Mouse (Mus musculus) myocyte (in vitro differentiated cells): ENCODE measurements around the gene Tbx5. TPM values are rescaled to one million over a fixed set of nuclear protein-coding genes. Genes with fewer than 3 reads are reported as not detected.

Experiments used
- H3K27me3 ChIP-seq: one replicate; pipeline ENCODE4 v1.6.1; 2011; ENCODE audit not compliant: control insufficient read depth, insufficient read depth, insufficient read length
- H3K36me3 ChIP-seq: one replicate; pipeline ENCODE4 v1.6.1; 2011; ENCODE audit not compliant: control insufficient read depth, insufficient read depth
- H3K4me2 ChIP-seq: one replicate; pipeline ENCODE4 v1.6.1; 2011; ENCODE audit warnings: low read depth, control low read depth
- H3K4me3 ChIP-seq: one replicate; pipeline ENCODE4 v1.5.1; 2011; ENCODE audit warnings: mild to moderate bottlenecking, control low read depth, moderate library complexity
- H3K79me2 ChIP-seq: one replicate; pipeline ENCODE4 v1.6.1; 2011; ENCODE audit not compliant: control insufficient read depth, insufficient read depth
- H3ac ChIP-seq: one replicate; pipeline ENCODE4 v1.6.1; 2011; ENCODE audit not compliant: control insufficient read depth, insufficient read length
- CEBPB ChIP-seq: IDR thresholded peaks from 2 replicates; pipeline ENCODE4 v1.6.1; 2011; ENCODE audit warnings: mild to moderate bottlenecking, moderate library complexity; ENCODE audit not compliant: poor library complexity, insufficient read depth, severe bottlenecking
- E2F4 ChIP-seq: IDR thresholded peaks from one replicate; pipeline ENCODE4 v1.6.1; 2011; ENCODE audit warnings: mild to moderate bottlenecking, control low read depth, moderate library complexity; ENCODE audit not compliant: insufficient read depth
- MAX ChIP-seq: IDR thresholded peaks from one replicate; pipeline ENCODE4 v1.6.1; 2011; ENCODE audit warnings: low read depth, mild to moderate bottlenecking, control low read depth
- MYOD1 ChIP-seq, 3 experiments: IDR thresholded peaks; one replicate each; pipeline ENCODE4 v1.6.1; 2011; ENCODE audit warnings: control low read depth in 2 of 3, low read depth in 2 of 3, mild to moderate bottlenecking in 2 of 3, moderate library complexity in 1 of 3; ENCODE audit not compliant: insufficient read length in 2 of 3, control insufficient read depth in 1 of 3
- MYOG ChIP-seq, 3 experiments: IDR thresholded peaks; one replicate each; pipeline ENCODE4 v1.6.1; 2011; ENCODE audit warnings: control low read depth in 2 of 3, low read depth in 2 of 3, mild to moderate bottlenecking in 2 of 3; ENCODE audit not compliant: insufficient read length in 2 of 3, control insufficient read depth in 1 of 3, insufficient read depth in 1 of 3
- POLR2A ChIP-seq: IDR thresholded peaks from one replicate; pipeline ENCODE4 v1.6.1; 2011; ENCODE audit warnings: low read depth, mild to moderate bottlenecking, control low read depth, moderate library complexity; ENCODE audit not compliant: insufficient read length
- POLR2AphosphoS2 ChIP-seq: IDR thresholded peaks from one replicate; pipeline ENCODE4 v1.6.1; 2011; ENCODE audit warnings: low read depth, control low read depth; ENCODE audit not compliant: insufficient read length
- REST ChIP-seq: IDR thresholded peaks from one replicate; pipeline ENCODE4 v1.6.1; 2011; ENCODE audit warnings: mild to moderate bottlenecking, control low read depth, moderate library complexity; ENCODE audit not compliant: insufficient read depth, insufficient read length
- SRF ChIP-seq: IDR thresholded peaks from one replicate; pipeline ENCODE4 v1.6.1; 2011; ENCODE audit warnings: low read depth; ENCODE audit not compliant: control insufficient read depth, insufficient read length
- TCF12 ChIP-seq: IDR thresholded peaks from one replicate; pipeline ENCODE4 v1.6.1; 2011; ENCODE audit warnings: mild to moderate bottlenecking, control low read depth; ENCODE audit not compliant: poor library complexity, insufficient read depth, severe bottlenecking
- TCF3 ChIP-seq: IDR thresholded peaks from one replicate; pipeline ENCODE4 v1.6.1; 2011; ENCODE audit warnings: low read depth, control low read depth; ENCODE audit not compliant: insufficient read length
- USF1 ChIP-seq: IDR thresholded peaks from one replicate; pipeline ENCODE4 v1.6.1; 2011; ENCODE audit warnings: low read depth, mild to moderate bottlenecking, control low read depth, moderate library complexity
- polyA plus RNA-seq: library from polyadenylated mRNA; unstranded; fragments of >200 nt; fragmentation: generic; extraction: Trizol; gene quantifications from one replicate; pipeline ENCODE4 v1.2.1, GENCODE M21; 2012; ENCODE audit warnings: missing spikeins

Tbx5 gene
- polyA plus RNA-seq, 1 experiment, result not detected

DNA sequence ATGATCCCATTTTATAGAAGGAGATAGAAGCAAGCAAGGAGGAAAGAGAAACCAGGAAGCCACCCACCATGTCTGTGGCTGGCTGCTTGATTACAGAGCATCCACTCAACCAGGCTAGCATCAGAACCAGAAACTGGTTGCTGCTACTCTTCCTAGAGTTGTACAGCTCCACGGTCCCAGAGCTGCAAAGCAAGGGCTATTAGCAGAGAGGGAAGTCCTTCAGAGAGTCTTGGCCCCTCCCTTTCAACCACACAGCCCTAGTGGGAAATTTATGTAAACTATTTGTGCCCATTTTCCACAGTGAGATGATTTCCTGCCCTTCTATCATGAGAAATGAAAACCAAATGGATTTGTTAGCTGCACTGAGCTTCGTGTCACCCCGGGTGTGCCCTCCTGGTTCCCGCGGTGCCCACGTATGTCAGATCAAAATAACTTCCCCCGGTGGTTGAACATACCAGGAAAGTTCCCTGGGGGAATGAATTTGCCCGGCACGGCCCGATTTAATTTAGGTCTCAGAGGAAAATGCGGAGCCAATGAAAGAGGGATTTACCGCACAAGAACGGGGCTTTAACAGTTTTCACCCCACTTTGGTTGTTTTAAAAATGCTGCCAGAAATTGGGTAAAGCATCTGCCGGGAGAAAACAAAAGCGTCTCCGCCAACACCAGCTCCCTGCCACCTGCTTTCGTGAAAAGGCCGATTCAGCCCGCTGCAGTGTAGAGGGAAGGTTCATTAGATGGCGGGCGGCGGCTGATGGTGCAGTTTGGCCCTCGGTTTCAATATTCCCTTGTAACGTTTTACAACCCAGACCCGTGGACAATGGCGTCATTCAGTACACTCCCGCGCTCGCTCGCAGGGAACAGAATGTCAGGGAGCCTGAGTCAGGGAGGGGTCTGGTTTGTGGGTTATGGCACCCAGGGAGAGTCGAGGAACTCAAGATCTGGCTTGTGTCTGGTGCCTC is 34.1 kb downstream of the Tbx5 start:
- H3K36me3 ChIP-seq, result no peaks in the 10 kb centered on the region
- TF ChIP-seq POLR2AphosphoS2 (no peak), USF1 (no peak), TCF12 (no peak), MYOG (IDR thresholded peaks at IDR 0.05; ENCODE audit: control insufficient read depth in 1 of 3, insufficient read depth in 1 of 3, insufficient read length in 2 of 3, low read depth in 2 of 3) (no peak), REST (no peak), MAX (no peak), MYOD1 (IDR thresholded peaks at IDR 0.05; ENCODE audit: control insufficient read depth in 1 of 3, insufficient read length in 2 of 3, low read depth in 2 of 3) (no peak), SRF (no peak), CEBPB (no peak), POLR2A (no peak)
- H3K4me2 ChIP-seq, result no peak overlapping the region
- H3ac ChIP-seq, result no peak overlapping the region
- no peaks in the 10 kb centered on the region for H3K27me3 ChIP-seq
- H3K79me2 ChIP-seq, result no peaks in the 10 kb centered on the region
- no peak overlapping the region for H3K4me3 ChIP-seq

DNA sequence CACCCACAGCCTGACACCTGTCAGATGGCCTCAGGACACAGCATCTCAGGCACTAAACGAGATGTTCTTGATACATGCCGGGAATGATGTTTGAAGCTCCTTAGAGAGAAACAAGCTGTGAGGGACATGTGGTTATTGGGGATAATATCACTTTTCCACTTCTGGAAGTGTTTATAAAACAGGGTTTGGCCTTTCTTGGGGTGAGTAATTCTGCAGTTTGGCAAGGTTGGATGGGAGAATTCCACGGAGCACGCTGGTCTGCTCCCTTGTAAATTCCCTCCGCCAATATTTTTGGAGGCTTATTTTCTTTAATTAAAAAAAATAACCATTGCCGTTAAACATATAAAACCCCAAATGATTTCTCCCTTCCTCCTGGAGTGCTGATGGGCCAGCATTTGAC is 35.5 kb downstream of the Tbx5 start:
- Histone ChIP-seq H3K79me2 (no peaks in the 10 kb centered on the region), H3ac (no peak overlapping the region), H3K27me3 (no peaks in the 10 kb centered on the region), H3K4me2 (no peak overlapping the region), H3K4me3 (no peak overlapping the region), H3K36me3 (no peaks in the 10 kb centered on the region)
- no peak for TF ChIP-seq MYOG (IDR thresholded peaks at IDR 0.05; ENCODE audit: control insufficient read depth in 1 of 3, insufficient read depth in 1 of 3, insufficient read length in 2 of 3, low read depth in 2 of 3)
- TF ChIP-seq USF1, result no peak
- no peak for TF ChIP-seq CEBPB
- TF ChIP-seq REST, result no peak
- TF ChIP-seq MAX, result no peak
- no peak for TF ChIP-seq TCF12
- no peak for TF ChIP-seq E2F4
- no peak for TF ChIP-seq POLR2AphosphoS2
- TF ChIP-seq TCF3, result no peak
- no peak for TF ChIP-seq MYOD1 (IDR thresholded peaks at IDR 0.05; ENCODE audit: control insufficient read depth in 1 of 3, insufficient read length in 2 of 3, low read depth in 2 of 3)
- no peak for TF ChIP-seq POLR2A
- TF ChIP-seq SRF, result no peak

DNA sequence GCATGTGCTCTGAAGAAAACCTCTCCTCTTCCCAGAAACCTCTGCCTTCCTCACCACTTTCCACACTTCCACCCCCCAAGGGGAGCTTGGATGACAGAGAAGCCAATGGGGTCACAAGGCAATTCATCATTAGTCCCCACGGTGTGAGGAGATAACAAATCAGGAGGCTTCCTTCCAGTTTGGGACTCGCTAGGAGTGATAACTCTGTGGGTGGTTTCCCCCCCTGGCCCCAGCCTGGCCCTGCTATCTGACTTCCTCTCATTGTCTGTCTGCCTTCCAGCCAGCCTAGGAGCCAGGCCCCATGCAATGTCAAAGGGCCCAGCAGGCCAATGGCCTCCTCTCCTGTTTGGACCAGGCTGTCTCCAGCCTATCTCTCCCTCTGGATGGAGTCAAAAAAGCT is 43.0 kb downstream of the Tbx5 start:
- TF ChIP-seq MYOD1 (IDR thresholded peaks at IDR 0.05; ENCODE audit: control insufficient read depth in 1 of 3, insufficient read length in 2 of 3, low read depth in 2 of 3) (no peak), MAX (no peak), POLR2AphosphoS2 (no peak), USF1 (no peak), MYOG (IDR thresholded peaks at IDR 0.05; ENCODE audit: control insufficient read depth in 1 of 3, insufficient read depth in 1 of 3, insufficient read length in 2 of 3, low read depth in 2 of 3) (no peak), SRF (no peak), POLR2A (no peak), E2F4 (no peak), TCF3 (no peak), TCF12 (no peak)
- no peak overlapping the region for H3K4me2 ChIP-seq
- no peaks in the 10 kb centered on the region for H3K36me3 ChIP-seq
- H3K27me3 ChIP-seq, result peaks cover 5% of the 10 kb centered on the region
- H3K4me3 ChIP-seq, result no peak overlapping the region
- no peaks in the 10 kb centered on the region for H3K79me2 ChIP-seq
- H3ac ChIP-seq, result no peak overlapping the region

DNA sequence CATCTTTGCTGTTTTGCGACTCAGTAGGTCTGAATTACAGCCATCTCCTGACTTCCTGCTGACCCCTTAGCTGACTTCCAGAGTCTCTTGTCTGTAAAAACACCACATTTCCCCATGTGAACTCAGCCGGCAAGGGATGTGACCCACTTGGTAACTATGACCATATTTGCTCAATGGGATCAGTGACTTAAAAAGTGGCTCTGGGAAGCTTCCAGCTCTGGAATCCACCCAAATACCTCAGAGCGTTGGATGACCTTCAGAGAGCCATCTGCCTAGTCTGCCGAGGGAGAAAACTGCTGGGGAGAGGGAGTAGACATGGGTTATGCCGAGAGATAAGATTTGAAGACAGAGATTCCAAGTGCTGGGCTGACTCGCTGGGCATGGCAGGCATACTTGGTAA is 44.7 kb downstream of the Tbx5 start:
- Histone ChIP-seq H3K4me3 (no peak overlapping the region), H3K79me2 (no peaks in the 10 kb centered on the region), H3ac (no peak overlapping the region), H3K27me3 (peaks cover 5% of the 10 kb centered on the region), H3K36me3 (no peaks in the 10 kb centered on the region), H3K4me2 (no peak overlapping the region)
- no peak for TF ChIP-seq CEBPB
- no peak for TF ChIP-seq MAX
- TF ChIP-seq REST, result no peak
- no peak for TF ChIP-seq E2F4

DNA sequence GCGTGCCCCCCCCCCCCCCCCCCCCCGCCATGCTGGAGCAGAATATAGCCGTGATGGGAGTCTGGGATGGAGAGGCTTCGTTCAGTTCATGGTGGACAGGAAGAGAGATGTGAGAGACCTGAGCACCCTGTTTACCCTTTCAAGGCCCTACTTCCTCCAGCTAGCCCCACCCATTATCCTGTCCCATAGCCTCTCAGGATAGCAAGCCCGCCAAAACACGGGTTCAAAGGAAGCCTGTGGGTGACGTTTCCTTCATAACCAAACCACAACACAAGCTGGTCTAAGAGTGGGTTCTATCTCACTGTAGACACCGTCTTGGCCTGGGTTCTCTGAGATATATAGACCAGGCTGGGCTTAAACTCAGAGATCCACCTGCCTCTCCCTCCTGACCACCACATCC is 53.1 kb downstream of the Tbx5 start:
- Histone ChIP-seq H3K36me3 (no peaks in the 10 kb centered on the region), H3K27me3 (no peaks in the 10 kb centered on the region), H3K79me2 (no peaks in the 10 kb centered on the region), H3K4me2 (no peak overlapping the region), H3ac (no peak overlapping the region), H3K4me3 (no peak overlapping the region)
- TF ChIP-seq MAX (no peak), POLR2A (no peak), TCF12 (no peak), TCF3 (no peak), E2F4 (no peak)
